Mouse (Mus musculus): ENCODE data around the gene Ift46. TPM values are rescaled to one million over a fixed set of nuclear protein-coding genes. Genes with fewer than 3 reads are reported as not detected.

Gene Ift46
- polyA plus RNA-seq, 1 experiment: 0.29 TPM

DNA sequence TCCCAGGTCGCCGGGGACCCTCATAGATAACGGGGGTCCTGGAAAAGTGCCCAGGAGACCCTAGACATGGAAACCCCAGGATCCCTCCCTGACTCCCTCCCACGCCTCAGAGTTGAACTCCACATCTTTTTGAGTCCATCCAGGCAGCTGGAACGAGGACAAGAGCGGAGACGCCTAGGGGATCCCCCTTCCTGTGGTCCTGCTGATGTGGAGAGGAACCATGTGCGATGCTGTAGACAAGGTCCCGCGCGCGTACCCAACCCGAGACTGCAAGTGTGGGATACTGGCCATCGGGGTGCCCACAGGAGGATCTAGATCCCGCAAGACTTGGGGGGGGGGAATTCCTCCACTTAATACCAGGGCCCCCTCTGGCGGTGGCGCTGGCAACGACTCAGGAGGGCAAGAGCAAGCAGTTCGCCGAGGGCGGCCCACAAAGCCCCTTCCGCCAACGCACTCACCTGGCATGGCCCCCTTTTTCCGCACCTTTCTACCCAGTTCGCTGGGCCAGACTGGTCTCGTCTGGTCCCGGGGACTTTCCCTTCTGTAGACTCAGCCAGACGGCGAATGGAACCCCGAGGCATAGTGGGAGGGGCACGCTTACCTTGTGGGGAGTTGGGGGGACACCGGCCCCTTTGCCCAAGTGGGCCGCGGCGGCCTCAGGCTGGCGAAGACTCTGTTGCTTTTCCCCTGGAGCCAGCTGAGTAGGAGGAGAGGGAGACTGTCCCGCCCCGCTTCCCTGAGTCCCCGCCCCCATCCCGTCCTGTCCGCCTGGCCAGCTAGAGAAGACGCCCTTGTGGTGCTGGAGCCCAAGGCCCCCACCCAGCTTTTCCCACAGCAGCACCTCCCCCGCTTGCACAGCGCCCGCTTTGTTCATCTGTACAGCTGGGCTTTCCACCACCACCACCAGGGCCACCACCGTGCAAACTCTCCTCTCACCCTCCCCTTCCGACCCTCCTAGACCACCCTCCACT is 32.9 kb upstream of the Ift46 start, which contains the start of gene Phldb1:
Phldb1 (minus strand) TSS at position 675 of the 971 bp plus-strand sequence.
- H3K4me1 ChIP-seq (ENCODE audit: control insufficient read depth): peaks cover 37% of the 10 kb centered on the region
- H3K4me3 ChIP-seq (replicated peaks): peak within 1 kb of the TSS; percentile 55
- H3K27me3 ChIP-seq (ENCODE audit: control insufficient read depth): peaks cover 58% of the 10 kb centered on the region
- TF ChIP-seq TAL1 (IDR thresholded peaks at IDR 0.05; ENCODE audit: low read length) (no peak), GATA1 (IDR thresholded peaks at IDR 0.05; ENCODE audit: low read length) (no peak)
- peaks cover 3% of the 10 kb centered on the region; the same call in 1 of the 2 replicates for H3K9me3 ChIP-seq (ENCODE audit: control insufficient read depth, low read length)
- no peaks in the 10 kb centered on the region for H3K36me3 ChIP-seq (ENCODE audit: control insufficient read depth)

DNA sequence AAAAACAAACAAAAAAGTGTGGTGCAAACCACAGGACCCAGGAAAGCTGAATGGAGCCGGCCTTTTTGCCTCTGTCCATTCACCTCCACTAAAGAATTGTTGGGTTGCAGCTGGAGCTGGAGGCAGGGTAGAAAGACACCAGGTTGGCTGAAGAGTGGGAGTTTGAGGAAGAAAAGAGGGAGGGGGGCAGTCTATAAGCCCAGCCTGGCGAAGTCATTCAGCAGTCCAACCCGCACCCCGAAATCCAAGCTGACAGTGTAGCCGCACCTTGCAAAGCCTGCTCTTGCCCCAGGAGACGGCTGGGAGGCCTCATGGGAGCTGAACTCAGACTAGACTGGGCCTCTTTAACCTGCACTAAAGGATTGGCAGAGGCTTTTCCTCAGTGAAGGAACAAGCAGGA is 31.8 kb upstream of the Ift46 start:
- peaks cover 58% of the 10 kb centered on the region for H3K27me3 ChIP-seq (ENCODE audit: control insufficient read depth)
- H3K4me3 ChIP-seq (replicated peaks): no peak overlapping the region
- peaks cover 37% of the 10 kb centered on the region for H3K4me1 ChIP-seq (ENCODE audit: control insufficient read depth)
- peaks cover 3% of the 10 kb centered on the region; the same call in 1 of the 2 replicates for H3K9me3 ChIP-seq (ENCODE audit: control insufficient read depth, low read length)
- no peaks in the 10 kb centered on the region for H3K36me3 ChIP-seq (ENCODE audit: control insufficient read depth)
- no peak for TF ChIP-seq TAL1 (IDR thresholded peaks at IDR 0.05; ENCODE audit: low read length)
- no peak for TF ChIP-seq GATA1 (IDR thresholded peaks at IDR 0.05; ENCODE audit: low read length)

DNA sequence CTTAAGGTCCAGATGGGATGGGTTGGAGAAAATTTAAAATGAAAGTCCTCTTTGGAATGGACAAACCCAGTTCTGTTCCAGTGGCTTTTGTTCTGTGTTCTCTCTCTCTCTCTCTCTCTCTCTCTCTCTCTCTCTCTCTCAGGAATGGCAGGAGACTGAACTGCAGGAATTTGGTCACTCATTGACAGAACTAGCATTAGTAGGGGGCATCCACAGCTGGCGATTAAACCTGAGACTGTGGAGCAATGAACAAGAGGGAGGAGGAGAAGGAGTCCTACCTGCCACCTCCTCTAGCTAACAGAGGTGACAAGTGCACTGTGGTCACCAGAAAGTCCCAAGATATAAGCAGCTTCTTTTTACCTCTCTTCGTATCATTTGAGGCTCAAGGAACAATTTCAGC is 31.4 kb upstream of the Ift46 start:
- TF ChIP-seq TAL1 (IDR thresholded peaks at IDR 0.05; ENCODE audit: low read length) (no peak), GATA1 (IDR thresholded peaks at IDR 0.05; ENCODE audit: low read length) (no peak)
- H3K36me3 ChIP-seq (ENCODE audit: control insufficient read depth): peaks cover 3% of the 10 kb centered on the region
- H3K4me3 ChIP-seq (replicated peaks): no peak overlapping the region

DNA sequence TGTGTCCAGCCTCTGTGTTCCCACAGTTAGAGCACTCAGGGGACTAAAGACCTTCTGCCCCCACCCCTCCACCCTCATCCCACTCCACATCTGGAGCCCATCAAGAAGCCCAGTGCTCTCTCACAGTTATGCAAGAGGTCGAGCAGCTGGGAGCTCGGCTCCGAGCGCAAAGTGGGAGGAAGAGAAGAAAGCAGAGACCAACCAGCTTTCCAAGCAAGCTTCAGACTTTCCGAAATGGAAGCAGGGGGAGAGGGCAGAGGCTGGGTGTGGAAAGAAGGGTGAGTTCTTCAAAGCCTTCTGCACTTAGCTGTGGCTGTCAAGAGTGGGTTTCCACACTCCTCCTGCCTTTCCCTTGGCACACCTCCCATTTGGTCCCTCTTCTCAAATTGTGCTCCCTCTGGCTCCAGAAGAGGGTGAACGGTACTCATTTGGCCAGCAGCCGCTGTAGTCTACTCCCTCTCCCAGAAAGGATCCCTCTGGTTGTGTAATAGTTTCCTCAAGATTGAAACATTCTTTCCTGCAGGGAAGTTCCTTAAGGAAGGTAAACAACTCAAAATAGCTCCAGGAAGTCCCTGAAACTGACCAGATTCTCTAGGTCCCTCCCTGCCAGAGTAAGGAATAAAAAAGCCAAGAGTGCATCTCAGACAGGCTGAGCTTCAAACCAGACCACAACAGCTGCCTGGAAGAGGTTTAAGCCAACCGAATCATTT is 30.3 kb upstream of the Ift46 start:
- peaks cover 54% of the 10 kb centered on the region for H3K27me3 ChIP-seq (ENCODE audit: control insufficient read depth)
- peaks cover 28% of the 10 kb centered on the region for H3K4me1 ChIP-seq (ENCODE audit: control insufficient read depth)
- no peak overlapping the region for H3K4me3 ChIP-seq (replicated peaks)
- peaks cover 9% of the 10 kb centered on the region for H3K36me3 ChIP-seq (ENCODE audit: control insufficient read depth)
- H3K9me3 ChIP-seq (ENCODE audit: control insufficient read depth, low read length): peaks cover 3% of the 10 kb centered on the region; the same call in 1 of the 2 replicates
- TF ChIP-seq TAL1 (IDR thresholded peaks at IDR 0.05; ENCODE audit: low read length): no peak
- no peak for TF ChIP-seq GATA1 (IDR thresholded peaks at IDR 0.05; ENCODE audit: low read length)

More for the DNA sequence above, 31.4 kb upstream of the Ift46 start:
- peaks cover 3% of the 10 kb centered on the region; the same call in 1 of the 2 replicates for H3K9me3 ChIP-seq (ENCODE audit: control insufficient read depth, low read length)
- peaks cover 58% of the 10 kb centered on the region for H3K27me3 ChIP-seq (ENCODE audit: control insufficient read depth)
- peaks cover 37% of the 10 kb centered on the region for H3K4me1 ChIP-seq (ENCODE audit: control insufficient read depth)

DNA sequence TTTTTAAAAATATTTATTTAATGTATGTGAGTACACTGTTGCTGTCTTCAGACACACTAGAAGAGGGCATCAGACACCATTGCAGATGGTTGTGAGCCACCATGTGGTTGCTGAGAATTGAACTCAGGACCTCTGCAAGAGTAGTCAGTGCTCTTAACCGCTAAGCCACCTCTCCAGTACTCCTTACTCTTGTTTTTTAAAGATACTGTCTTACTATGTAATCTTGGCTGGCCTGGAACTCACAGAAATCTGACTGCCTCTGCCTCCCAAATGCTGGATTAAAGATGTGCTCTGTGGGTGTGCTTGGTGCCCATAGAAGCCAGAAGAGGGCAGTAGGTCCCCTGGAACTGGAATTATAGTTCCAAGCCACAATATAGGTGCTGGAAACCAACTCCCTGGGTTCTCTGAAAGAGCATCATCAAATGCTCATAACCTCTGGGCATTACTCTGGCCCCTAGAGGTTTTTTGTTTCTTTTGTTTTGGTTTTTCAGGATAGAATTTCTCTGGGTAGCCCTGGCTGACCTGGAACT is 27.0 kb upstream of the Ift46 start:
- no peaks in the 10 kb centered on the region for H3K9me3 ChIP-seq (ENCODE audit: control insufficient read depth, low read length)
- H3K36me3 ChIP-seq (ENCODE audit: control insufficient read depth): peaks cover 42% of the 10 kb centered on the region
- no peaks in the 10 kb centered on the region for H3K4me1 ChIP-seq (ENCODE audit: control insufficient read depth)
- no peak for TF ChIP-seq TAL1 (IDR thresholded peaks at IDR 0.05; ENCODE audit: low read length)
- TF ChIP-seq GATA1 (IDR thresholded peaks at IDR 0.05; ENCODE audit: low read length): no peak
- no peak overlapping the region for H3K4me3 ChIP-seq (replicated peaks)
- H3K27me3 ChIP-seq (ENCODE audit: control insufficient read depth): peaks cover 21% of the 10 kb centered on the region

DNA sequence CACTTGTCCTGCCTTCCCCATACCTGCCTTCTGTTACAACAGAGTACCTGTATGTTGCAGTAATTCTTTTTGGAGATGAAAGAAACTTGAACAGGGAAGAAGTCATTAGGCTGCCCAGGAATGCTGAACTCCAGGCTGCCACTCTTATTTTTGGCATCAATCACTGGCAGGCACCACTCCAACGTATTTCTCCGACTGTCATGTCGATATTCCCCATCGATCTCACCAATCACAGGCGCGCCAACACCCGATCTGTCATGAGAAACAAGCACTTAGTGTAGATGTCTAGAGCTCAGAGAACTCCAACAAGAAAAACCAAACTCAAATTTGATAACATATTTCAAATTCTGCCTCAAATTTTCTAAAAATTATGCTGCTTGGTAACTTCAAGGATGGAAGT is 22.3 kb upstream of the Ift46 start:
- Histone ChIP-seq H3K27me3 (ENCODE audit: control insufficient read depth) (no peaks in the 10 kb centered on the region), H3K9me3 (ENCODE audit: control insufficient read depth, low read length) (no peaks in the 10 kb centered on the region), H3K4me1 (ENCODE audit: control insufficient read depth) (no peaks in the 10 kb centered on the region), H3K36me3 (ENCODE audit: control insufficient read depth) (peaks cover 83% of the 10 kb centered on the region), H3K4me3 (replicated peaks) (no peak overlapping the region)
- TF ChIP-seq GATA1 (IDR thresholded peaks at IDR 0.05; ENCODE audit: low read length) (no peak), TAL1 (IDR thresholded peaks at IDR 0.05; ENCODE audit: low read length) (no peak)

DNA sequence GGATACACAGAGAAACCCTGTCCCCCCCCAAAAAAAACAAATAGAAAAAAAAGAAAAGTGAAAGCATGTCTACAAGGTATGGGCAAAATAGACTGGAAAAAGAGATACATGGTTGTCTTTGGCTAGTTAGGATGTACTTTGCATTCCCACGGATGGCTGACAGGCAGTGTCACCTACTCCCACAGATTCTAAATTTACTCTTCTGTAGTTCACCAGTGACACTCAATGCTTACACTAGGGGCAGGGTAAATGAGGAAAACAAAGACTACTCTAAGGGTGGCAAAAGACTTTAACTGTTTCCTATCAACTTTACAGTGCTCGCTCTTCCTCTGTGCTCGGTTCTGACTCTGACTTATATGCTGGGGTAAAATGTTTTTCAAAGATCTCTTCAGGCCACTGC is 21.0 kb upstream of the Ift46 start:
- Histone ChIP-seq H3K9me3 (ENCODE audit: control insufficient read depth, low read length) (no peaks in the 10 kb centered on the region), H3K27me3 (ENCODE audit: control insufficient read depth) (no peaks in the 10 kb centered on the region), H3K4me3 (replicated peaks) (no peak overlapping the region), H3K4me1 (ENCODE audit: control insufficient read depth) (no peaks in the 10 kb centered on the region), H3K36me3 (ENCODE audit: control insufficient read depth) (peaks cover 90% of the 10 kb centered on the region)
- TF ChIP-seq GATA1 (IDR thresholded peaks at IDR 0.05; ENCODE audit: low read length): no peak

DNA sequence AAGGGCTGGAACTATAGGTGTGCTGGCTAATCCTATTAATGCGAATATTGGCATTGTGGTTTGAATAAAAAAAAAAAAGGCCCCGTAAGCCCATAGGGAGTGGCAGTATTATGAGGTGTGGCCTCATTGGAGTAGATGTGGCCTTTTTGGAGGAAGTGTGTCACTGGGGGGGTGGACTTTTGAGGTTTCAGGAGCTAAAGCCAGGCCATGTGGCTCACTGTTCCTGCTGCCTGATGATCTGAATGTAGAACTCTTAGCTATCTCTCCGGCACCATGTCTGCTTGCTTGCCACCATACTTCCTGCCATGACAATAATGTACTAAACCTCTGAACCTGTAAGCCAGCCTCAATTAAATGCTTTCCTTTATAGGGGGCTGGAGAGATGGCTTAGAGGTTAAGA is 20.4 kb upstream of the Ift46 start:
- no peaks in the 10 kb centered on the region for H3K4me1 ChIP-seq (ENCODE audit: control insufficient read depth)
- TF ChIP-seq GATA1 (IDR thresholded peaks at IDR 0.05; ENCODE audit: low read length): no peak
- TF ChIP-seq TAL1 (IDR thresholded peaks at IDR 0.05; ENCODE audit: low read length): no peak
- H3K36me3 ChIP-seq (ENCODE audit: control insufficient read depth): peaks cover 93% of the 10 kb centered on the region
- no peaks in the 10 kb centered on the region for H3K9me3 ChIP-seq (ENCODE audit: control insufficient read depth, low read length)
- no peaks in the 10 kb centered on the region for H3K27me3 ChIP-seq (ENCODE audit: control insufficient read depth)
- no peak overlapping the region for H3K4me3 ChIP-seq (replicated peaks)

DNA sequence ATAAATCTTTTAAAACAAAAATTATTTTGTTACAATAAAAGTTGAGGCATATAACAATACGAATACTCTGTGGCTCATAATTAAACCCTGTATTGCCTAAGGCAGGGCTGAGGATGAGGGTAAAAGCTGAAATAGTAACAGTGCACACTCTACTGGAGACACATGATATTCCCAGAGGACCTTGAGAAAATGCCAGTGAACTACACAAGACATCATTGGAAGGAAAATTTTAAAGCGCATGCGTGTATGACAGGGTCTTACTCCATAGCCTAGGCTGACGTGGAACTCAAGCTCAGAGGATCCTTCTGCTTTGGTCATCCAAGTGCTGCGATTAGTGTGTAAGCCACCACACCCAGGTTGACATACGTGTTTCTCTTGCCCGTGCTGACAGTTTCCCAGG is 19.2 kb upstream of the Ift46 start:
- TF ChIP-seq GATA1 (IDR thresholded peaks at IDR 0.05; ENCODE audit: low read length): no peak
- no peak for TF ChIP-seq TAL1 (IDR thresholded peaks at IDR 0.05; ENCODE audit: low read length)

More for the DNA sequence above, 19.2 kb upstream of the Ift46 start:
- Histone ChIP-seq H3K27me3 (ENCODE audit: control insufficient read depth) (no peaks in the 10 kb centered on the region), H3K9me3 (ENCODE audit: control insufficient read depth, low read length) (no peaks in the 10 kb centered on the region), H3K4me3 (replicated peaks) (no peak overlapping the region), H3K4me1 (ENCODE audit: control insufficient read depth) (no peaks in the 10 kb centered on the region), H3K36me3 (ENCODE audit: control insufficient read depth) (peaks cover 91% of the 10 kb centered on the region)

All from erythroblast, embryonic 14.5 days (primary cell).